ENCODE assay signal across 16 mouse cellular contexts in genomic region chr17:8809771-8810170, GRCm38 (mm10).
"Had no signal": no experiment of that assay in that cellular context is flagged by ENCODE, and none has a peak within 500 bp of the region (broad histone marks: within the 10 kb centered on the region; RNA-seq: fewer than 3 reads in every experiment).

No protein-coding gene starts in this region.

- ATAC-seq: intestine, embryonic 15.5 days; liver, postnatal 0 days; midbrain, embryonic 15.5 days had no signal

- H3K36me3 ChIP-seq: intestine, embryonic 15.5 days; limb, embryonic 10.5 days; liver, embryonic 13.5 days; midbrain, embryonic 15.5 days; neural tube, embryonic 12.5 days; stomach, embryonic 15.5 days had no signal

- H3K27ac ChIP-seq: intestine, embryonic 15.5 days; limb, embryonic 10.5 days; liver, embryonic 13.5 days; macrophage; midbrain, embryonic 15.5 days; neural tube, embryonic 12.5 days; stomach, embryonic 15.5 days had no signal

- H3K4me3 ChIP-seq: intestine, embryonic 15.5 days; limb, embryonic 10.5 days; liver, embryonic 13.5 days; megakaryocyte, embryonic 14.5 days; midbrain, embryonic 15.5 days; neural tube, embryonic 12.5 days; stomach, embryonic 15.5 days had no signal

- H3K9ac ChIP-seq: intestine, embryonic 15.5 days; liver, embryonic 13.5 days; liver, postnatal 0 days; midbrain, embryonic 15.5 days; neural tube, embryonic 12.5 days; stomach, embryonic 15.5 days had no signal

- H3K9me3 ChIP-seq: intestine, embryonic 15.5 days; limb, embryonic 10.5 days; liver, embryonic 13.5 days; megakaryocyte, embryonic 14.5 days; midbrain, embryonic 15.5 days; neural tube, embryonic 12.5 days; stomach, embryonic 15.5 days had no signal

- DNase-seq: kidney, adult 18-20 months; kidney, postnatal 10 days; kidney, postnatal 4 days; liver, embryonic 13.5 days; liver, postnatal 0 days; spleen, adult 18-20 months; thymus, adult 2 months; thymus, postnatal 25 days had no signal

- H3K4me1 ChIP-seq: intestine, embryonic 15.5 days; liver, embryonic 13.5 days; stomach, embryonic 15.5 days had no signal

- H3K27me3 ChIP-seq: midbrain, embryonic 15.5 days; neural tube, embryonic 12.5 days had no signal

- H3K4me2 ChIP-seq: intestine, embryonic 15.5 days; liver, embryonic 13.5 days; midbrain, embryonic 11.5 days; midbrain, embryonic 15.5 days; neural tube, embryonic 12.5 days; stomach, embryonic 15.5 days had no signal
